Mouse (Mus musculus): ENCODE data around the gene Fam126a.

Fam126a gene

DNA sequence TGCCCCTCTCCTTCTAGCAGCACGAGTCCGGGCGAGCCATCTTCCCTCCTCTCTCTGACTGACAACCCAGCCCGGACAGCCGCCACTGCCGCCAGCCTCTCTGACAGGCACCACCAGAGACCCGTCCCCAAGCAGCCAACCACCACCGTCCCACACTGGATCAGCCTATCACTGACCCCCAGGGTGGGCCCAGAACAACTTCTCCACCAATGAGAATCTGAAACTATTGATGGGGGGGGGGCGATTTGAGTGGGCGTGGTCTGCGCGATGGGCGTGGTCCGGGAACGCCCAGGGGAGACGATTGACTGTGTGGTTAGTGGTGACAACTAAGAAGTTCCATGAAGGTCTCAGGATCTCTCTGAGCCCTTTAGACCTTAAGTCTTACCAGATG, at the start of gene Fam126a:
Gene Fam126a (minus strand): TSS at position 112 of the 391 bp plus-strand sequence.
- peak; percentile 81 for DNase-seq (ENCODE audit: low read depth, low spot score)

DNA sequence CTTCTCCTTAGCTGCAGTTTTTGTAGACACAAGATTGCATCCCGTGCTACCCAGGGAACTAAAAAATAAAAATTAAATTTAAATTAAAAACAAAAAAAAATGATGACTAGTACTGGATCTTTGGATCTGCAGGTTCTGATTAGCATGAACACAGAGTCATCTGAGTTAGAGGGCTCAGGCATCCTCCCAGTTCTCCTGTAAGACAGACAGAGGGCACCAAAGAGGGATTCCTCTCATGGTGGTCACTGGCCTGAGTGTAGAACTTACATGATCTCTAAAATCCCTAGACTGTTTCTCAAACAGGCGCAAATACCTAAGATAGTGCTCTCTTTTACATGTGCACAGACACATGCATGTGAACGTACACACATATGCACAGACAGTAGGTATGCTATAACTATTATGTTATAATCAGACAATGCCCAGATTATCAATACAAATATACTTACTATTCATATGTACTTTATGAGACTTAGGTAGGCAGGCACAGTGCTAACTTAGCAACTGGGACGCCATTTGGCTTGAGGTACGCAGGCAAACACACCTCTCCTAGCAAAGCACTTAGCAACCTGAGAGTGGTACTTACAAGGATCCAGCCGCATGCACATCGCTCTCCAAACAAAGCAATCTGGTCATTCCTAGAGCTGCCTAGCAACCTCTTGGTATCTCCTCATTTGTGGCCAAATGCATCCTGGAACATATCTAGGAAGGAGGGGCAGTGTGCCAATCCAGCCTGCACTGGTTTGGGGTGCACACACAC, 48.1 kb upstream of the Fam126a start:
- no peak for DNase-seq (ENCODE audit: low read depth, low spot score)

GRCm38 (mm10) chr5:24077739-24078306, 47.3 kb upstream of the Fam126a start:
- no peak for DNase-seq (ENCODE audit: low read depth, low spot score)

GRCm38 (mm10) chr5:24076986-24077718, 46.7 kb upstream of the Fam126a start:
- DNase-seq (ENCODE audit: low read depth, low spot score): no peak

- no peak for DNase-seq (ENCODE audit: low read depth, low spot score)
Measured at GRCm38 (mm10) chr5:24072031-24072430, 41.5 kb upstream of the Fam126a start.

- DNase-seq (ENCODE audit: low read depth, low spot score): no peak
Measured at GRCm38 (mm10) chr5:24068955-24069354, 38.5 kb upstream of the Fam126a start.

GRCm38 (mm10) chr5:24063545-24063944, 33.1 kb upstream of the Fam126a start:
- no peak for DNase-seq (ENCODE audit: low read depth, low spot score)

GRCm38 (mm10) chr5:24063034-24063433, 32.5 kb upstream of the Fam126a start:
- DNase-seq (ENCODE audit: low read depth, low spot score): no peak

GRCm38 (mm10) chr5:24060949-24061348, 30.5 kb upstream of the Fam126a start:
- no peak for DNase-seq (ENCODE audit: low read depth, low spot score)

DNA sequence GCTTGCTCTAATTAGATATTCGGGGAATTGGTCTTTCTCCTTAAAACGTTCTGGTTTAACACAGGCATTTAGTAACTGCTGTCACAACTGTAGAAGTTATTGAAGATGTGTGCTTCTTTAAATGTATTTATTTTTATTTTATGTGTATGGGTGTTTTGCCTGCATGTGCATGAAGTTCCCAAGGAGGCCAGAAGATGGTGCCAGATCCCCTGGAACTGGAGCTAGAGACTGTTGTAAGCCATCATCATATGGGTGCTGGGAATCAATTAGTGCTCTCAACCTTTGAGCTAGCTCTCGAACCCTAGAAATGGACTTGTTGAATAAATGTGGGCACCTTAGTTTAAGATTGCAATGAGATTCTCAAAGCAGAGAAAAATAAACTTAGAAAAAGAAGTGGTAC, 27.1 kb upstream of the Fam126a start:
- DNase-seq (ENCODE audit: low read depth, low spot score): no peak

DNA sequence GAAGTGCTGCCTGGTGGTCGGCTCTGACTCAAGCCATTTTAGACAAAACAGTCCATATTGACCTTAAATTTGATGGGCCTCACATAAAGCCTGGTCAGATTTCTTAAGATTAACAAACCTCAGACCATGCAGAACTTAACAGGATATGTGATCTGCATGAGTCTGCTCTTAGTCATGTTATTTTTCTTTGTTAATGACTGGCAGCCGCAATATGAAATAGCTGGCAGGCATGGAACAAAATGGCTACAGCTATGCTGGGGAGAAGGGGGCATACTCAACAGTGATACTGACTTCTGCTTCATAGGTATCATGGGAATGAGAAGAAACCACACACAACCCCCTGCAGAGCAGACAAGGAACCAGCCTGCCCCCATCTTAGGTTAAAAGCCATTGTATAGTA, 26.4 kb upstream of the Fam126a start:
- DNase-seq (ENCODE audit: low read depth, low spot score): no peak

DNA sequence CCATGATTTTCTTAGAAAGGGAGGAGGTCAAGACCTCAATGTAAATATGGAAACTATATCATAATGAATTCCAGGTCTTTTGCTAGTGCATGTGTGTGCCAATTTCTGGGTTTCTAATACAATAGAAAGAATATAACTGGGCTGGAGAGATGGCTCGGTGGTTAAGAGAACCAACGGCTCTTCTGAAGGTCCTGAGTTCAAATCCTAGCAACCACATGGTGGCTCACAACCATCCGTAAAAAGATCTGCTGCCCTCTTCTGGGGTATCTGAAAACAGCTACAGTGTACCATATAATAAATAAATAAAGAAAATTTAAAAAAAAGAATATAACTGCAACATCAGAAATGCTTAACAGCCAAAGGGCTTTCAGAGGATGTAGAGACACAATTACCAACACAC, 23.9 kb upstream of the Fam126a start:
- no peak for DNase-seq (ENCODE audit: low read depth, low spot score)

- no peak for DNase-seq (ENCODE audit: low read depth, low spot score)
Measured at GRCm38 (mm10) chr5:24053245-24054190, 23.0 kb upstream of the Fam126a start.

DNA sequence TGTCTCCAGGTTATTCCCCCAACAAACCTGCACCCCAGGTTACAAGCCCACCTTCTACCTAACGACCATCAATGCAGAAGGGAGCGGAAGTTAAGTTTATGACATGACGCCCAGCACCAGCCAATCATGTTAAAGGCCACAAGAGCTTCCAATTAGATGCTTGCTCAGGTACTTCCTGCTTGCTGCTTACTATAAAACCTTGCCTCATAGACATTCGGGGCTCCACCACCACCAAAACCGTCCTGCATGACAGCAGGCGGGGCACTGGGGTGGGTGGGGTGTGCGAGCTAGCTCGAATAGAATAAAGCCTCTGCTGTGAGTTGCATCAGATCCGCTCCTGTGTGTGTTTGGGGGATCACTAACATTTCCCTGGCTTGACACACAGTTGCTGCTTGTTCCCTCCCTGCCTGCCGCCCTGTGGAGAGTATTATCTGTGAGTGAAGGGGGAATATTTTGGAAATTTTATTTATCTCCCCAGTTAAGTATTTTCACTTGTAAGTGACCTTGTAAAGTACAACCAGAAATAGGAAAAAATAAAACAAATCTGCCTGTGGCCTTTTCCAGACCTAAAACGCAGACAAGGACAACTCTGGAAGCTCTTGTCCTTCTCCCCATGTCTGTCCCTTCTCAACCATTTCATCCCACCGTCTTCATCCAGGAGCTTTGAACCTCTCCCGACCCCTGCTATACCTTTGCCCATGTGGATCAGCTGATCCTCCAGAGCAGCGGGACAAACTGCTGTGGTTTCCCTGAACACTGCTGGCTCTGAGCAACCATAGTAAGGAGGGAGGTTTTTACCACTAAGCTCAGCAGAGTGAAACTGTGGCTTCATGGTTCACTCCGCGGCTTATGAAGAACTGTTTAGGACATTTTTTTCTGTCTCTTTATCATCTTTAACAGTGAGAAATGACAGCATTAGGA, 21.5 kb upstream of the Fam126a start:
- no peak for DNase-seq (ENCODE audit: low read depth, low spot score)

DNA sequence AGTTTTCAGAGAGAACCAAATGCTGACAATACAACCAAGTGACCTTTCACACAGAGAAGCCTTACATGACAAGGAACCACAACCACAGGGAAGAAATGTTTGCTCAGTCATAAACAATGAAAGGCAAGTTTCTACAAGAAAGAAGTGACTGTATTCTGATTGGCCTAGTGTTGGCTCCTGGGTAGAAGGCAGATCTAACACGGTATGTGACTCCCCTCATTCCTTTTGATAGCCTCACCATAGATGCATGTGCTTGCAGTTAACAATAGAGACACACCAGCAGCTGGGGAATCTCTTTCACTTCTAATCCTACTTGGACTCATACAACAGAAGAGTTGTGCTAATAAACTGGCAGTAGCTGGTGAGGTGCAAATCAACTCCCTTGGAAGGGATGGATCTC, 17.3 kb upstream of the Fam126a start:
- no peak for DNase-seq (ENCODE audit: low read depth, low spot score)

GRCm38 (mm10) chr5:24047001-24047400, 16.5 kb upstream of the Fam126a start:
- DNase-seq (ENCODE audit: low read depth, low spot score): no peak

DNA sequence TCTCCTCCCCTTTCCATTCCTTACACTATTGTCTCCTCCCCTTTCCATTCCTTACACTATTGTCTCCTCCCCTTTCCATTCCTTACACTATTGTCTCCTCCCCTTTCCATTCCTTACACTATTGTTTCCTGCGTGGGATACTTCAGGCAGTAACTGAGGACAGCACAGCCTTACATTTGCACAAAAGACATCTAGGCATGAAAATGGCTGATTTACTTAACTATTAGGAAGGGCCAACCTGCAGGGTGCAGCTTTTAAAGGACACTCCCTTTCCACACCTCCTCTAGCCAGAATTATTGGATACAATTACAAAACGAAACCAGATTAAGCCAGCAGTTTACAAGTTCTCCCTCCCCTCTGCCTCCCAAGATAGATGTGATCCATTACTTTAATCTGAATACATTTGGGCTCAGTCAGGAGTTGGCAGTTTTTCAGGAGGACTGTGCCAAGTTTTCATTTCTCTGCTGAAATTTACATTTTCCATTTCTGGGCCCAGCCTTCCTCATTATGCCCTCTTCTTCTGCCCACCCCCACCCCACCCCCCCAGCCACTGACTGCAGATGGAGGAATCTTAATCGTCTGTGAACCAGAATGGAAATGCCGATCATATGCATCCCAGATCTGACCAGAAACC, 15.6 kb upstream of the Fam126a start:
- no peak for DNase-seq (ENCODE audit: low read depth, low spot score)

GRCm38 (mm10) chr5:24044387-24044786, 13.9 kb upstream of the Fam126a start:
- no peak for DNase-seq (ENCODE audit: low read depth, low spot score)

GRCm38 (mm10) chr5:24043367-24043766, 12.9 kb upstream of the Fam126a start:
- no peak for DNase-seq (ENCODE audit: low read depth, low spot score)

DNA sequence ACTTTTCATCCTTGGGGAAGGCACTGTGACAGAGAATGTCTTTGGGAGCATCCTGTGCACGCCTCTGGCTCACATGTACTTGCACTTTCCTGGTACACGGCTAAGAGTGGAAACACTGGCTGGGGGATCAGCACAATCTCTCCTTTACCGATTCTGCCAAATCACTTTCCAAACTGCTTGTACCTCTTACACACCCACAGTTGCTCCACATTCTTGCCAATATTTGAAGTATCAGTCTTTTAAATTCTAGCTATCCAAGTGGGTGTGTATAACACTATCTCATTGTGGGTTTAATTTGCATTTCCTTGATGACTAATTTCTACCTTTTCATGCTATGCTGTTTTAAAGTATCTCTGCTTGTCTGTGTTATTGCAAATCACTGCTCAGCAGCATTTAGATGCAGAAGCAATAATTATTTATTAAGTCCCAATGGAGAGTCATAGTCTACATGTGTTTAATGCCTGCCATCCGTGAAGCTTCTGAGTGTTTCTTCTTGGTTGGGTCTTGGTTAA, 10.9 kb upstream of the Fam126a start:
- no peak for DNase-seq (ENCODE audit: low read depth, low spot score)

Data from WW6 (cell line).